Mouse (Mus musculus): ENCODE results near the gene Mdh1b. TPM values are rescaled to one million over a fixed set of nuclear protein-coding genes. Genes with fewer than 3 reads are reported as not detected.

The Mdh1b gene
- total RNA-seq, 1 experiment from 2014 or later = not detected

GRCm38 (mm10) chr1:63658016-63658415 is 72.1 kb downstream of the Mdh1b start:
- DNase-seq = peak; percentile 64

Other genes starting within 250 kb of the Mdh1b start
- not detected in 2 replicates for gene Gm39653, start 114.3 kb downstream of the Mdh1b start, total RNA-seq (2021)
- gene Dytn, start 43.4 kb downstream of the Mdh1b start, total RNA-seq (2021) = not detected in 2 replicates
- gene Fastkd2, start 296 bp upstream of the Mdh1b start, total RNA-seq (2021) = 27.6 and 29.0 TPM in 2 replicates
- gene 4933402D24Rik, start 38.9 kb upstream of the Mdh1b start, total RNA-seq (2021) = not detected in 2 replicates

All from adrenal gland, postnatal 25 days (tissue).